Mouse (Mus musculus): ENCODE measurements around the gene 4930595D18Rik. TPM values are rescaled to one million over a fixed set of nuclear protein-coding genes. Genes with fewer than 3 reads are reported as not detected.

The 4930595D18Rik gene
- polyA plus RNA-seq, 1 experiment: not detected

- peaks cover 3% of the 10 kb centered on the region; the same call in 1 of the 2 replicates for H3K4me1 ChIP-seq (ENCODE audit: control insufficient read depth)
- TF ChIP-seq TAL1 (IDR thresholded peaks at IDR 0.05; ENCODE audit: low read length) (no peak), GATA1 (IDR thresholded peaks at IDR 0.05; ENCODE audit: low read length) (no peak)
- no peaks in the 10 kb centered on the region for H3K36me3 ChIP-seq (ENCODE audit: control insufficient read depth)
- H3K9me3 ChIP-seq (ENCODE audit: control insufficient read depth, low read length): peaks cover 7% of the 10 kb centered on the region
- H3K4me3 ChIP-seq (replicated peaks): no peak overlapping the region
- no peaks in the 10 kb centered on the region for H3K27me3 ChIP-seq (ENCODE audit: control insufficient read depth)
These were observed 49.2 kb downstream of the 4930595D18Rik start for GRCm38 (mm10) chr12:111134791-111135733.

GRCm38 (mm10) chr12:111134169-111134568 is 50.1 kb downstream of the 4930595D18Rik start:
- Histone ChIP-seq H3K4me1 (ENCODE audit: control insufficient read depth) (peaks cover 3% of the 10 kb centered on the region; the same call in 1 of the 2 replicates), H3K36me3 (ENCODE audit: control insufficient read depth) (no peaks in the 10 kb centered on the region), H3K27me3 (ENCODE audit: control insufficient read depth) (no peaks in the 10 kb centered on the region), H3K4me3 (replicated peaks) (no peak overlapping the region), H3K9me3 (ENCODE audit: control insufficient read depth, low read length) (peaks cover 3% of the 10 kb centered on the region; the same call in 1 of the 2 replicates)
- TF ChIP-seq TAL1 (IDR thresholded peaks at IDR 0.05; ENCODE audit: low read length) (no peak), GATA1 (IDR thresholded peaks at IDR 0.05; ENCODE audit: low read length) (no peak)

- no peaks in the 10 kb centered on the region for H3K36me3 ChIP-seq (ENCODE audit: control insufficient read depth)
- no peaks in the 10 kb centered on the region for H3K4me1 ChIP-seq (ENCODE audit: control insufficient read depth)
- no peak overlapping the region for H3K4me3 ChIP-seq (replicated peaks)
- TF ChIP-seq TAL1 (IDR thresholded peaks at IDR 0.05; ENCODE audit: low read length) (no peak), GATA1 (IDR thresholded peaks at IDR 0.05; ENCODE audit: low read length) (no peak)
- peaks cover 6% of the 10 kb centered on the region for H3K9me3 ChIP-seq (ENCODE audit: control insufficient read depth, low read length)
- H3K27me3 ChIP-seq (ENCODE audit: control insufficient read depth): no peaks in the 10 kb centered on the region
These were observed 58.6 kb downstream of the 4930595D18Rik start for GRCm38 (mm10) chr12:111125666-111126065.

- H3K27me3 ChIP-seq (ENCODE audit: control insufficient read depth): no peaks in the 10 kb centered on the region
- no peaks in the 10 kb centered on the region for H3K4me1 ChIP-seq (ENCODE audit: control insufficient read depth)
- no peak overlapping the region for H3K4me3 ChIP-seq (replicated peaks)
- peaks cover 3% of the 10 kb centered on the region; the same call in 1 of the 2 replicates for H3K36me3 ChIP-seq (ENCODE audit: control insufficient read depth)
- H3K9me3 ChIP-seq (ENCODE audit: control insufficient read depth, low read length): peaks cover 6% of the 10 kb centered on the region
- TF ChIP-seq GATA1 (IDR thresholded peaks at IDR 0.05; ENCODE audit: low read length) (no peak), TAL1 (IDR thresholded peaks at IDR 0.05; ENCODE audit: low read length) (no peak)
These were observed 59.6 kb downstream of the 4930595D18Rik start for GRCm38 (mm10) chr12:111124601-111125260.

GRCm38 (mm10) chr12:111122332-111122852 is 61.9 kb downstream of the 4930595D18Rik start:
- Histone ChIP-seq H3K4me3 (replicated peaks) (no peak overlapping the region), H3K9me3 (ENCODE audit: control insufficient read depth, low read length) (peaks cover 6% of the 10 kb centered on the region), H3K36me3 (ENCODE audit: control insufficient read depth) (peaks cover 22% of the 10 kb centered on the region), H3K4me1 (ENCODE audit: control insufficient read depth) (no peaks in the 10 kb centered on the region), H3K27me3 (ENCODE audit: control insufficient read depth) (no peaks in the 10 kb centered on the region)
- no peak for TF ChIP-seq GATA1 (IDR thresholded peaks at IDR 0.05; ENCODE audit: low read length)
- no peak for TF ChIP-seq TAL1 (IDR thresholded peaks at IDR 0.05; ENCODE audit: low read length)

- peaks cover 6% of the 10 kb centered on the region for H3K9me3 ChIP-seq (ENCODE audit: control insufficient read depth, low read length)
- TF ChIP-seq TAL1 (IDR thresholded peaks at IDR 0.05; ENCODE audit: low read length) (no peak), GATA1 (IDR thresholded peaks at IDR 0.05; ENCODE audit: low read length) (no peak)
- H3K4me3 ChIP-seq (replicated peaks): no peak overlapping the region
- H3K27me3 ChIP-seq (ENCODE audit: control insufficient read depth): no peaks in the 10 kb centered on the region
- peaks cover 35% of the 10 kb centered on the region for H3K36me3 ChIP-seq (ENCODE audit: control insufficient read depth)
- H3K4me1 ChIP-seq (ENCODE audit: control insufficient read depth): no peaks in the 10 kb centered on the region
These were observed 63.2 kb downstream of the 4930595D18Rik start for GRCm38 (mm10) chr12:111120976-111121645.

GRCm38 (mm10) chr12:111119506-111120085 is 64.7 kb downstream of the 4930595D18Rik start:
- H3K4me1 ChIP-seq (ENCODE audit: control insufficient read depth): no peaks in the 10 kb centered on the region
- H3K4me3 ChIP-seq (replicated peaks): no peak overlapping the region
- H3K36me3 ChIP-seq (ENCODE audit: control insufficient read depth): peaks cover 46% of the 10 kb centered on the region
- TF ChIP-seq GATA1 (IDR thresholded peaks at IDR 0.05; ENCODE audit: low read length) (no peak), TAL1 (IDR thresholded peaks at IDR 0.05; ENCODE audit: low read length) (no peak)
- H3K9me3 ChIP-seq (ENCODE audit: control insufficient read depth, low read length): peaks cover 6% of the 10 kb centered on the region
- H3K27me3 ChIP-seq (ENCODE audit: control insufficient read depth): no peaks in the 10 kb centered on the region

GRCm38 (mm10) chr12:111114593-111114992 is 69.7 kb downstream of the 4930595D18Rik start:
- Histone ChIP-seq H3K27me3 (ENCODE audit: control insufficient read depth) (no peaks in the 10 kb centered on the region), H3K4me1 (ENCODE audit: control insufficient read depth) (no peaks in the 10 kb centered on the region), H3K36me3 (ENCODE audit: control insufficient read depth) (peaks cover 90% of the 10 kb centered on the region), H3K4me3 (replicated peaks) (no peak overlapping the region), H3K9me3 (ENCODE audit: control insufficient read depth, low read length) (no peaks in the 10 kb centered on the region)
- TF ChIP-seq GATA1 (IDR thresholded peaks at IDR 0.05; ENCODE audit: low read length) (no peak), TAL1 (IDR thresholded peaks at IDR 0.05; ENCODE audit: low read length) (no peak)

All from erythroblast, embryonic 14.5 days (primary cell).